Mouse (Mus musculus) heart, embryonic 15.5 days (tissue): ENCODE measurements around the gene Lfng. TPM values are rescaled to one million over a fixed set of nuclear protein-coding genes. Genes with fewer than 3 reads are reported as not detected.
A peak's percentile ranks its signal among the peaks of the same experiment; 100 is the strongest.

Experiments used
- ATAC-seq: fragments of 200-750 bp; cut with Nextera tagmentation; replicated peaks from 2 replicates; pipeline ENCODE4 v1.8.0; 2017; ENCODE audit warnings: low read depth, moderate TSS enrichment; ENCODE audit not compliant: insufficient number of reproducible peaks, insufficient read depth, low FRiP score
- H3K27ac ChIP-seq: fragments of 300-500 bp; sonication (generic); 2 replicates; pipeline ENCODE4 v1.5.1; 2015; ENCODE audit warnings: mild to moderate bottlenecking, inconsistent platforms
- H3K27me3 ChIP-seq: fragments of 300-500 bp; sonication (generic); 2 replicates; pipeline ENCODE4 v1.6.1; 2015; ENCODE audit warnings: inconsistent platforms
- H3K36me3 ChIP-seq: fragments of 300-500 bp; sonication (generic); 2 replicates; pipeline ENCODE4 v1.6.1; 2015; ENCODE audit warnings: mild to moderate bottlenecking, inconsistent platforms
- H3K4me1 ChIP-seq: fragments of 300-500 bp; sonication (generic); replicated peaks from 2 replicates; pipeline ENCODE4 v1.6.1; 2015; ENCODE audit warnings: inconsistent platforms
- H3K4me2 ChIP-seq: fragments of 300-500 bp; sonication (generic); 2 replicates; pipeline ENCODE4 v1.6.1; 2015; ENCODE audit warnings: inconsistent platforms, mild to moderate bottlenecking, moderate library complexity
- H3K4me3 ChIP-seq: fragments of 300-500 bp; sonication (generic); 2 replicates; pipeline ENCODE4 v1.5.1; 2015; ENCODE audit warnings: mild to moderate bottlenecking, inconsistent platforms
- H3K9ac ChIP-seq: fragments of 300-500 bp; sonication (generic); 2 replicates; pipeline ENCODE4 v1.6.1; 2015; ENCODE audit warnings: mild to moderate bottlenecking, inconsistent platforms
- H3K9me3 ChIP-seq: fragments of 300-500 bp; sonication (generic); replicated peaks from 2 replicates; pipeline ENCODE4 v1.6.1; 2016; ENCODE audit warnings: inconsistent platforms
- WGBS: fragments of 180-500 bp; shearing (Covaris S2); methylation state at CpG from one replicate; pipeline ENCODE4 v1.1.7; 2015; ENCODE audit warnings: mixed read lengths; 5-methylcytosine and 5-hydroxymethylcytosine counted together
- polyA plus RNA-seq: library from polyadenylated mRNA; unstranded; fragments of >200 nt; fragmentation: Nextera tagmentation; extraction: Ambion mirVana; gene quantifications from 2 replicates; pipeline ENCODE4 v1.2.1, GENCODE M21; 2015

Gene Lfng
- polyA plus RNA-seq, 1 experiment from 2014 or later = 5.0 TPM

GRCm38 (mm10) chr5:140652587-140652986, 45.5 kb downstream of the Lfng start:
- Histone ChIP-seq H3K4me3 (no peak overlapping the region), H3K27me3 (no peaks in the 10 kb centered on the region), H3K27ac (peak overlapping the region; percentile 81), H3K9me3 (no peaks in the 10 kb centered on the region), H3K4me2 (no peak overlapping the region), H3K9ac (no peak overlapping the region), H3K4me1 (peaks cover 34% of the 10 kb centered on the region), H3K36me3 (no peaks in the 10 kb centered on the region)
- peak; percentile 48 for ATAC-seq
- WGBS = 17% methylated on average over 7 of the region's 7 CpGs

GRCm38 (mm10) chr5:140654096-140654845, 47.2 kb downstream of the Lfng start:
- H3K27ac ChIP-seq = no peak overlapping the region
- no peak overlapping the region for H3K9ac ChIP-seq
- H3K4me3 ChIP-seq = no peak overlapping the region
- H3K4me2 ChIP-seq = no peak overlapping the region
- 78% methylated on average over 15 of the region's 15 CpGs for WGBS
- H3K36me3 ChIP-seq = no peaks in the 10 kb centered on the region
- no peak for ATAC-seq
- H3K9me3 ChIP-seq = no peaks in the 10 kb centered on the region
- H3K4me1 ChIP-seq = peaks cover 27% of the 10 kb centered on the region
- no peaks in the 10 kb centered on the region for H3K27me3 ChIP-seq

GRCm38 (mm10) chr5:140659607-140660272, 52.6 kb downstream of the Lfng start:
- Histone ChIP-seq H3K9ac (no peak overlapping the region), H3K9me3 (no peaks in the 10 kb centered on the region), H3K27me3 (no peaks in the 10 kb centered on the region), H3K36me3 (no peaks in the 10 kb centered on the region), H3K27ac (no peak overlapping the region), H3K4me2 (no peak overlapping the region), H3K4me3 (no peak overlapping the region), H3K4me1 (peaks cover 37% of the 10 kb centered on the region)
- no peak for ATAC-seq
- 46% methylated on average over 16 of the region's 16 CpGs for WGBS

- no peaks in the 10 kb centered on the region for H3K9me3 ChIP-seq
- WGBS = 62% methylated on average over 1 of the region's 1 CpGs
- no peaks in the 10 kb centered on the region for H3K27me3 ChIP-seq
- H3K4me2 ChIP-seq = no peak overlapping the region
- ATAC-seq = no peak
- no peak overlapping the region for H3K4me3 ChIP-seq
- no peaks in the 10 kb centered on the region for H3K36me3 ChIP-seq
- peaks cover 37% of the 10 kb centered on the region for H3K4me1 ChIP-seq
- no peak overlapping the region for H3K27ac ChIP-seq
- no peak overlapping the region for H3K9ac ChIP-seq
Observed at GRCm38 (mm10) chr5:140660398-140660797, 53.3 kb downstream of the Lfng start.

GRCm38 (mm10) chr5:140661427-140661826, 54.3 kb downstream of the Lfng start:
- Histone ChIP-seq H3K9me3 (no peaks in the 10 kb centered on the region), H3K4me3 (no peak overlapping the region), H3K4me1 (peaks cover 37% of the 10 kb centered on the region), H3K9ac (0 out of 2 replicates have a peak overlapping the region, but pooled peaks have one; percentile 1), H3K4me2 (peak overlapping the region; percentile 19), H3K27me3 (no peaks in the 10 kb centered on the region), H3K27ac (peak overlapping the region; percentile 57; the same call in 1 of the 2 replicates), H3K36me3 (no peaks in the 10 kb centered on the region)
- 46% methylated on average over 8 of the region's 8 CpGs for WGBS
- no peak for ATAC-seq

- H3K9me3 ChIP-seq = no peaks in the 10 kb centered on the region
- H3K27me3 ChIP-seq = no peaks in the 10 kb centered on the region
- no peak for ATAC-seq
- peaks cover 37% of the 10 kb centered on the region for H3K4me1 ChIP-seq
- H3K27ac ChIP-seq = peak overlapping the region; percentile 57
- WGBS = 34% methylated on average over 12 of the region's 12 CpGs
- H3K4me2 ChIP-seq = peak overlapping the region; percentile 19
- H3K4me3 ChIP-seq = no peak overlapping the region
- 0 out of 2 replicates have a peak overlapping the region, but pooled peaks have one; percentile 1 for H3K9ac ChIP-seq
- no peaks in the 10 kb centered on the region for H3K36me3 ChIP-seq
Observed at GRCm38 (mm10) chr5:140661875-140662643, 54.9 kb downstream of the Lfng start.

GRCm38 (mm10) chr5:140662741-140663592, 55.8 kb downstream of the Lfng start:
- Histone ChIP-seq H3K27me3 (no peaks in the 10 kb centered on the region), H3K36me3 (no peaks in the 10 kb centered on the region), H3K9me3 (no peaks in the 10 kb centered on the region), H3K9ac (no peak overlapping the region), H3K4me2 (no peak overlapping the region), H3K4me3 (no peak overlapping the region), H3K27ac (peak overlapping the region; percentile 57; the same call in 1 of the 2 replicates), H3K4me1 (peaks cover 37% of the 10 kb centered on the region)
- ATAC-seq = 0 out of 2 replicates have a peak, but pooled peaks have one; percentile 8
- WGBS = 62% methylated on average over 17 of the region's 17 CpGs

- H3K9ac ChIP-seq = 0 out of 2 replicates have a peak overlapping the region, but pooled peaks have one; percentile 18
- no peaks in the 10 kb centered on the region for H3K27me3 ChIP-seq
- H3K9me3 ChIP-seq = no peaks in the 10 kb centered on the region
- H3K4me1 ChIP-seq = peaks cover 37% of the 10 kb centered on the region
- 40% methylated on average over 7 of the region's 7 CpGs for WGBS
- peak; percentile 64; the same call in 1 of the 2 replicates for ATAC-seq
- no peak overlapping the region for H3K4me3 ChIP-seq
- no peak overlapping the region for H3K4me2 ChIP-seq
- H3K36me3 ChIP-seq = peaks cover 3% of the 10 kb centered on the region
- H3K27ac ChIP-seq = no peak overlapping the region
Observed at GRCm38 (mm10) chr5:140663621-140664180, 56.6 kb downstream of the Lfng start.
